Mouse (Mus musculus) kidney, adult 2 months (tissue): ENCODE data around the gene Cyp3a25. TPM values are rescaled to one million over a fixed set of nuclear protein-coding genes. Genes with fewer than 3 reads are reported as not detected.
"Not testable (repeated sequence)": the region's sequence is repeated elsewhere in the genome, so short reads cannot be mapped to it uniquely, and the experiment has no call there.

ENCODE experiments used
- DNase-seq: peaks from one replicate; pipeline ENCODE4 v3.0.0; 2021
- H3K27ac ChIP-seq: fragments of 200-500 bp; 2 replicates; pipeline ENCODE4 v1.5.1; 2012; ENCODE audit warnings: low read depth, low read length, control low read depth, inconsistent platforms; ENCODE audit not compliant: insufficient read depth
- H3K27me3 ChIP-seq: fragments of 200-500 bp; replicated peaks from 2 replicates; pipeline ENCODE4 v1.6.1; 2012; ENCODE audit warnings: mild to moderate bottlenecking, moderate library complexity, low read length, inconsistent platforms; ENCODE audit not compliant: control insufficient read depth, insufficient read depth
- H3K36me3 ChIP-seq: fragments of 200-500 bp; 2 replicates; pipeline ENCODE4 v1.6.1; 2012; ENCODE audit warnings: mild to moderate bottlenecking, moderate library complexity, low read length, inconsistent platforms; ENCODE audit not compliant: control insufficient read depth, insufficient read depth
- H3K4me1 ChIP-seq: fragments of 200-500 bp; 2 replicates; pipeline ENCODE4 v1.6.1; 2011; ENCODE audit warnings: low read length; ENCODE audit not compliant: control insufficient read depth, insufficient read depth
- H3K4me3 ChIP-seq: fragments of 200-500 bp; 2 replicates; pipeline ENCODE4 v1.5.1; 2011; ENCODE audit warnings: mild to moderate bottlenecking, low read depth, low read length, control low read depth; ENCODE audit not compliant: insufficient read depth
- CTCF ChIP-seq: fragments of 200-500 bp; conservative IDR thresholded peaks from 2 replicates; pipeline ENCODE4 v1.5.1; 2011; ENCODE audit warnings: low read depth, mild to moderate bottlenecking, control low read depth, low read length, moderate library complexity, mixed read lengths; ENCODE audit not compliant: insufficient read depth, insufficient read length
- POLR2A ChIP-seq: fragments of 200-500 bp; IDR thresholded peaks from one replicate; pipeline ENCODE4 v1.6.1; 2011; ENCODE audit warnings: low read depth, low read length, control low read depth
- WGBS: fragments of 180-500 bp; shearing (Covaris S2); methylation state at CpG from one replicate; pipeline ENCODE4 v1.1.7; 2018; 5-methylcytosine and 5-hydroxymethylcytosine counted together
- polyA plus RNA-seq: library from polyadenylated mRNA; depleted of rRNA; stranded (reverse); fragments of >200 nt; gene quantifications from 2 replicates; pipeline ENCODE4 v1.2.3, GENCODE M21; 2012; rRNA removed

The Cyp3a25 gene
- polyA plus RNA-seq, result not detected in 2 replicates

DNA sequence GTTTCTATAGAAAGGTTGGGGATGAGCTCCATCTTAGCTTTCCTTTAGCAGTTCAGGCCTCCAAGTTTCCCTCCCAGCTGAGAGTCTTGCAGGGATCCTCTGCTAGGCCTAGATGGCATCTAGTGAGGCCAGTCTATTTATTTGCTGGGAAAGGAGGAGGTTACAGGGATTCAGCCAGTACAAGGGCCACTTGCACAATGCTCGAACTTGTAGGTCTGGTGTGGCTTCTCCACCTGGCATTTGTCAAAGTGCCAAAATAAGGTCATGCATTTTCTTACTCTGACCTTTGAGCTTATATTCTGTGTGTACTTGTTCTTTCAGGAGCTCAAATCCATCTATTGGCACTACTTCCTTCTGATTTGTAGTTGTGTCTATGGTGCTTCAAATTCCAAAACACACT, at the start of gene Cyp3a25:
Cyp3a25 (minus strand) TSS at position 110 of the 400 bp plus-strand sequence.
- 42% methylated on average over 1 of the region's 1 CpGs for WGBS
- not testable (repeated sequence) for H3K27me3 ChIP-seq, H3K4me1 ChIP-seq, H3K4me3 ChIP-seq, H3K36me3 ChIP-seq, H3K27ac ChIP-seq
- peak; percentile 41 for DNase-seq

DNA sequence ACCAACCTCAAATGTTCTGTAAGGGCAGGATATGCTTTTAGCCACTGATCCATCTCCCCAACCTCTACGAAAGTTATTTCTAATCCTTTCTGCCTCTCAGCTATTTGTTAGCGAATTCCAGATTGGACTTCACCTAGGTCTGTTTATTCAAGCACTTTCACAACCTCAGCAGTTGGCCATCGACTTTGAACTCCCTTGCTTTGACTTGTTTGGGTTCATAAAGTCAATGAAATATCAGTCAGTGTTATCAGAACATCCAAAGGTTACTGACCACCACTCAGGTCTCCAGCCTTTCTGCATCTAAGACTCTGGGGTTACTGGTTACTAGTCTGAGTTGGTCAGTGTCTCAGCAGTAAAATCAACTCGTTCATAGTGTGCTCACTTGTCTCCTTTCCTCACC, 11.7 kb upstream of the Cyp3a25 start:
- TF ChIP-seq CTCF, result no peak
- TF ChIP-seq POLR2A, result no peak
- no peak overlapping the region for H3K4me3 ChIP-seq
- H3K4me1 ChIP-seq, result no peaks in the 10 kb centered on the region
- H3K27me3 ChIP-seq, result no peaks in the 10 kb centered on the region
- H3K27ac ChIP-seq, result no peak overlapping the region
- DNase-seq, result no peak
- H3K36me3 ChIP-seq, result no peaks in the 10 kb centered on the region
- 44% methylated on average over 4 of the region's 4 CpGs for WGBS

DNA sequence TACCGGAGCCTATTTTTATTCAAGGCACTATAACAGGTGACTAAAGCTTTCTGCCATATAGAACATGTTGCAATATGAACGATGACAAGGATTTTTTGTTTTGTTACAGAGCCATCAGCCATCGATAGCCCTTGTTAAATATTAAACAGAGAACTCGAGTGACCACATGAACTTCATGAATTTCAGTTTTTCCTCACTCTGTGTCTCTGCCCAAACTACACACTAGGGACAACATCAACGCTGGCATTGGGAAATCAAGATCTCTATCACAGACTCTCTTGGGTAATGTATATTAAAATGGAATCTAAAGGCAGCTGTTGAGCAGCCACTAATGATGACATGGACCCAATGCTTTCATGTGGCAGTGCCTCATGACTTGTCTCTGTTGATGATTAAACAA, 8.9 kb upstream of the Cyp3a25 start:
- no peaks in the 10 kb centered on the region for H3K4me1 ChIP-seq
- TF ChIP-seq POLR2A (no peak), CTCF (no peak)
- 68% methylated on average over 5 of the region's 5 CpGs for WGBS
- H3K27me3 ChIP-seq, result no peaks in the 10 kb centered on the region
- no peak for DNase-seq
- H3K4me3 ChIP-seq, result no peak overlapping the region
- no peak overlapping the region for H3K27ac ChIP-seq
- no peaks in the 10 kb centered on the region for H3K36me3 ChIP-seq

DNA sequence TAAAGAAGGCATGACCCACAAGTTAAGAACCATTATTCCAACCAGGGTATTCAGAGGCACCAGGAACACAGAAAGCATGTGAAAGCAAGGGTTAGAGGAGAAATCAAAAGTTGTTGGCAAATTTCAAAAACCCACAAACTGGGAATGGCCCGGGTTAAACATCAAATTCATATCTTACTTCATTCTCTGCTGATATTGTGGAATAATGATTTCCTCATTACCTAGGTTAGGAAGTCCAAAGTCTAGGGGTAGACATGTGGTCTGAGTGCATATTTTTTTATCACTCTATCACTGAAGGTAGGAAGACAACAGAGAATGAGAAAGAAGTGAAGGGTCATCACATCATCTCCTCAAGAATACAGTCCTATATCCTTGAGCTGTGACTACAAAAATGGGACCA, 1.8 kb upstream of the Cyp3a25 start:
- DNase-seq, result no peak
- no peak overlapping the region for H3K27ac ChIP-seq

DNA sequence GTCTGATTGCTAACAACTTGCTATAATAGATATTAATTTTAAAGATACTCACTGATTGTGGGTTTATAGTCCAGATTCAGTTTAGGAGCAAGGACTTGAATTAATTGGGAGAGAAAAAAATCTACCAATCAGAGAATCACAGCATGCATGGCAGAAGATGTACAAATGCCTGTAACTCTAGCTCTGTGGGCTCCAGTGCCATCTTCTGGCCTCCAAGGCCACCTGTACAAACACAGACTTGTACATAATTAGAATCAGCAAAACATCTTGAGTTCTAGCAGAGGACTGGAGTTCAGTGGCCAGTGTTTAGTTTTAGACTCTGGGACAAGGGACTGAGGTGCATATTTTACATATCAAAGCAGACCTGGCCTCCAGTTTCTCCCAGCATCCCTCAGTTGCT, 42.3 kb downstream of the Cyp3a25 start:
- Histone ChIP-seq H3K27me3 (no peaks in the 10 kb centered on the region), H3K27ac (no peak overlapping the region), H3K4me3 (no peak overlapping the region), H3K4me1 (no peaks in the 10 kb centered on the region), H3K36me3 (no peaks in the 10 kb centered on the region)
- peak; percentile 11 for DNase-seq
- TF ChIP-seq POLR2A, result no peak
- peak; percentile 75 for TF ChIP-seq CTCF

More for the DNA sequence above, 1.8 kb upstream of the Cyp3a25 start:
- no peaks in the 10 kb centered on the region for H3K36me3 ChIP-seq
- H3K4me3 ChIP-seq, result no peak overlapping the region
- H3K27me3 ChIP-seq, result no peaks in the 10 kb centered on the region
- H3K4me1 ChIP-seq, result no peaks in the 10 kb centered on the region
- 74% methylated on average over 1 of the region's 1 CpGs for WGBS
- TF ChIP-seq POLR2A, result no peak
- no peak for TF ChIP-seq CTCF

Other genes starting within 250 kb of the Cyp3a25 start
- gene Cyp3a44, start 203.7 kb downstream of the Cyp3a25 start, polyA plus RNA-seq, result not detected in 2 replicates
- gene Cyp3a11, start 129.7 kb downstream of the Cyp3a25 start, polyA plus RNA-seq, result 0.03 and 0.12 TPM in 2 replicates
- not detected in 2 replicates for gene Cyp3a59, start 69.6 kb upstream of the Cyp3a25 start, polyA plus RNA-seq
- not detected in 2 replicates for gene Gm5565, start 150.9 kb upstream of the Cyp3a25 start, polyA plus RNA-seq
- gene Gm6309, start 161.1 kb upstream of the Cyp3a25 start, polyA plus RNA-seq, result not detected in 2 replicates
- gene 1700001J03Rik, start 175.7 kb upstream of the Cyp3a25 start, polyA plus RNA-seq, result 1.7 and 2.1 TPM in 2 replicates
- gene Rnf6, start 211.9 kb upstream of the Cyp3a25 start, polyA plus RNA-seq, result 34.8 and 36.2 TPM in 2 replicates
- 34.5 and 38.4 TPM in 2 replicates for gene Cdk8, start 221.6 kb upstream of the Cyp3a25 start, polyA plus RNA-seq